Mouse (Mus musculus): ENCODE results near the gene Gpx3. TPM values are rescaled to one million over a fixed set of nuclear protein-coding genes. Genes with fewer than 3 reads are reported as not detected.

Gpx3 gene
- polyA plus RNA-seq, 1 experiment, result 70.0 TPM

DNA sequence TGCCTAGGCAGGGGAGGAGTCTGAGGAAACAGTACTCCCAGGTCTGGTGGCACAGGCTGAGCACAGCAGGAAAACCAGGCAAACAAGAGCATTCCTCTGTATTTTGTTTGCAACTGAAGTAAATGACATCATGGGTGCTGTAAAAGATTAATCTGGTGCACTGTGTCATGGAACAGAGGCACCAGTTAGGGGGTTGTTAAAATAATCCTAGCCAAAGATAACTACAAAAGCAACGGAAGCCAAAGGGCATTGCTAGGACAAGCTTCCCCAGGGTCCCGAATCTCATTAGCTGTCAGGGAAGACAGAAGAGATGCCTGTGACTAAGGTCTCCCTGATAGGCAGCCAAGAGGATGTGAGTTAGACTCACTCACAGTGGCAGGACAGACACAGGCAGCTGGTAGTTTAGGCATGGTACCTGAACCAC is 21.2 kb upstream of the Gpx3 start:
- Histone ChIP-seq H3K36me3 (ENCODE audit: control insufficient read depth, insufficient read depth, low read length) (no peaks in the 10 kb centered on the region), H3K27ac (ENCODE audit: insufficient read depth, low read length) (no peak overlapping the region), H3K27me3 (ENCODE audit: control insufficient read depth, insufficient read depth, low read length) (no peaks in the 10 kb centered on the region), H3K4me3 (ENCODE audit: extremely low read depth, insufficient read depth, insufficient read length) (no peak overlapping the region), H3K4me1 (ENCODE audit: control insufficient read depth, insufficient read depth, insufficient read length) (peaks cover 6% of the 10 kb centered on the region; the same call in 1 of the 2 replicates)
- WGBS, result 84% methylated on average over 2 of the region's 2 CpGs
- no peak for TF ChIP-seq POLR2A (IDR thresholded peaks at IDR 0.05; ENCODE audit: low read depth, low read length)
- TF ChIP-seq CTCF (IDR thresholded peaks at IDR 0.05; ENCODE audit: extremely low read depth, insufficient read depth, insufficient read length, insufficient replicate concordance), result no peak
- no peak for DNase-seq (ENCODE audit: low read depth in 1 of 2, low spot score in 2 of 2)

DNA sequence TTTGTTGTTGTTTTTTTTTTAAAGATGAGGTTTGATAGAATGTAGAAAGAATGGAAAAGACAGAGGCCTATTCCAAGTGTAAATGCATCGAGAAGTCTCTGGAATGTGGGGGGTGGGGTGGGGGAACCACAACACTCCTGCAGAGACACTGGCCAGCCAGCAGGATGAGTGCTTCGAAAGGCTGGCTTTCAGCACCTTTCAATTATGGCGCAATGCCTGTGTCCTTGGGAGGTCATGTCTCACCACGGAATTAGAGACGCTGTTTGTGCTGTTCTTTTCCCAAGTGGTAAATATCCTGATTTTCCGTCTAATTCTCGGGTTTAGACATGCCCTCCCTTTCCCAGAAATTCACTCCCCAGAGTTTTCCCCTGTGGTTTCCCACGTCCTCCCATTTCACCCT is 19.6 kb upstream of the Gpx3 start:
- H3K36me3 ChIP-seq (ENCODE audit: control insufficient read depth, insufficient read depth, low read length), result no peaks in the 10 kb centered on the region
- no peak for DNase-seq (ENCODE audit: low read depth in 1 of 2, low spot score in 2 of 2)
- TF ChIP-seq POLR2A (IDR thresholded peaks at IDR 0.05; ENCODE audit: low read depth, low read length), result no peak
- TF ChIP-seq CTCF (IDR thresholded peaks at IDR 0.05; ENCODE audit: extremely low read depth, insufficient read depth, insufficient read length, insufficient replicate concordance), result no peak
- H3K4me1 ChIP-seq (ENCODE audit: control insufficient read depth, insufficient read depth, insufficient read length), result peaks cover 6% of the 10 kb centered on the region; the same call in 1 of the 2 replicates
- H3K4me3 ChIP-seq (ENCODE audit: extremely low read depth, insufficient read depth, insufficient read length), result no peak overlapping the region
- H3K27me3 ChIP-seq (ENCODE audit: control insufficient read depth, insufficient read depth, low read length), result no peaks in the 10 kb centered on the region
- no peak overlapping the region for H3K27ac ChIP-seq (ENCODE audit: insufficient read depth, low read length)
- WGBS, result 89% methylated on average over 8 of the region's 8 CpGs

GRCm38 (mm10) chr11:54884197-54884828 is 17.9 kb upstream of the Gpx3 start:
- 46% methylated on average over 5 of the region's 5 CpGs for WGBS
- Histone ChIP-seq H3K4me3 (ENCODE audit: extremely low read depth, insufficient read depth, insufficient read length) (no peak overlapping the region), H3K27ac (ENCODE audit: insufficient read depth, low read length) (peak overlapping the region; percentile 45), H3K4me1 (ENCODE audit: control insufficient read depth, insufficient read depth, insufficient read length) (peaks cover 6% of the 10 kb centered on the region; the same call in 1 of the 2 replicates), H3K27me3 (ENCODE audit: control insufficient read depth, insufficient read depth, low read length) (no peaks in the 10 kb centered on the region), H3K36me3 (ENCODE audit: control insufficient read depth, insufficient read depth, low read length) (no peaks in the 10 kb centered on the region)
- TF ChIP-seq CTCF (IDR thresholded peaks at IDR 0.05; ENCODE audit: extremely low read depth, insufficient read depth, insufficient read length, insufficient replicate concordance) (no peak), POLR2A (IDR thresholded peaks at IDR 0.05; ENCODE audit: low read depth, low read length) (no peak)
- DNase-seq (ENCODE audit: low read depth in 1 of 2, low spot score in 2 of 2), result no peak

DNA sequence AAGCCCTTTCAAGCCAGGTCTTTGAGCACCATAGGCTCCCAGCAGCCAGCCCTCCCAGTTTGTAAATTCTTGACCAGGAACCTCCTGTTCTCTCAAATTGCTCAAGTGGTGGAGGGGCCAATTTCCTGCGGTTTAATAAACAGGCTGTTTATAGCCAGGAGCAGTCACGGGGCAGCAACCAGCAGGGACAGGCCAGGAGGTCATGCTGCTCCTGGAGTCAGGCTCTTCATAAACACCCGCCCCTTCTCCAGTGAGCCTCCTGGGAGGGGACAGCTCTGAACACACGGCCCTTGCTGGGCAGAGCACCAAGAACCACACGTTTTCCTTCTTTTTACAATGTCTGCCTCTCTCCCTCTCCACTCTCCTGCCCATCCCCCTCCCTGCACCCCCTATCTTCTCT is 17.3 kb upstream of the Gpx3 start:
- 54% methylated on average over 5 of the region's 5 CpGs for WGBS

DNA sequence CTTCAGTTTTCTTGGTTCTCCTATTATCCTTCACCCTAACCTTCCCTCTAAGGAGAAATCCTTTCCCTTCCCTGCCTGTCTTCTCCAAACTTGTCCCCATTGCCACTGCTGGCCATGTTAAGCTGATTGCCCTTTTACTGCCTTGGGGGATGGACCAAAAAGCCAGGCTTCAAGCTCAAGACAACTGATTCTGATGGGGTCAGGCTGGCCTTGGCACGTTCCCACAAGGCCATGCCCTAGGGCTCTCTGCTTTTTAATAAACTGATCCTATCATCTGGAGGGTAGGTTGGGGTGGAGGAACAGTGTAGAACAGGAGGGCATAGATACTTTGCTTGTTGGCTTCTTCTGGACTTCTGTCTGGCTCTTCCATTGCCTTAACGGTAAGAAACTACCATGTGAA is 16.8 kb upstream of the Gpx3 start:
- Histone ChIP-seq H3K36me3 (ENCODE audit: control insufficient read depth, insufficient read depth, low read length) (no peaks in the 10 kb centered on the region), H3K27me3 (ENCODE audit: control insufficient read depth, insufficient read depth, low read length) (no peaks in the 10 kb centered on the region), H3K27ac (ENCODE audit: insufficient read depth, low read length) (peak overlapping the region; percentile 46; the same call in 1 of the 2 replicates), H3K4me3 (ENCODE audit: extremely low read depth, insufficient read depth, insufficient read length) (no peak overlapping the region), H3K4me1 (ENCODE audit: control insufficient read depth, insufficient read depth, insufficient read length) (peaks cover 6% of the 10 kb centered on the region; the same call in 1 of the 2 replicates)
- DNase-seq (ENCODE audit: low read depth in 1 of 2, low spot score in 2 of 2), result no peak
- WGBS, result 85% methylated on average over 2 of the region's 2 CpGs
- TF ChIP-seq CTCF (IDR thresholded peaks at IDR 0.05; ENCODE audit: extremely low read depth, insufficient read depth, insufficient read length, insufficient replicate concordance) (no peak), POLR2A (IDR thresholded peaks at IDR 0.05; ENCODE audit: low read depth, low read length) (no peak)

More for the DNA sequence above, 17.3 kb upstream of the Gpx3 start:
- no peak for DNase-seq (ENCODE audit: low read depth in 1 of 2, low spot score in 2 of 2)
- no peaks in the 10 kb centered on the region for H3K36me3 ChIP-seq (ENCODE audit: control insufficient read depth, insufficient read depth, low read length)
- H3K27ac ChIP-seq (ENCODE audit: insufficient read depth, low read length), result peak overlapping the region; percentile 46
- peaks cover 6% of the 10 kb centered on the region; the same call in 1 of the 2 replicates for H3K4me1 ChIP-seq (ENCODE audit: control insufficient read depth, insufficient read depth, insufficient read length)
- H3K4me3 ChIP-seq (ENCODE audit: extremely low read depth, insufficient read depth, insufficient read length), result no peak overlapping the region
- no peaks in the 10 kb centered on the region for H3K27me3 ChIP-seq (ENCODE audit: control insufficient read depth, insufficient read depth, low read length)
- TF ChIP-seq POLR2A (IDR thresholded peaks at IDR 0.05; ENCODE audit: low read depth, low read length), result no peak
- no peak for TF ChIP-seq CTCF (IDR thresholded peaks at IDR 0.05; ENCODE audit: extremely low read depth, insufficient read depth, insufficient read length, insufficient replicate concordance)

DNA sequence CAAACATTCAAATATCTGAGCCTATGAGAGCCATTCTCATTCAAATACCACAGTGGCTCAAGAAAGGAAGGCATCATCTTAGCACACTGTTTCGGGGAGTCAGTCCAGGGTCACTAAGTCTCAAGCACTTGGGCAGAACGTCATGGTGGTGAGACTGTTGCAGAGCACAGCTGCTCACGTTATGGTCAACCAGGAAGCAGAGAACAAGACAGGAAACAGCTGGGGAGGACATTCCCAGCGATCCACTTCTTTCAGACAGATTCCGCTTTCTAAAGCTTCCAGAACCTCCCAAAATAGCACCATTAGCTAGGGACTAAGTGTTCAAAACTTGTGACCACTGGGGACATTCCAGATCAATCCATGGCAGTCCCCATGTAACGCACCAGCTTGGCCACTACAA is 14.3 kb upstream of the Gpx3 start:
- Histone ChIP-seq H3K27me3 (ENCODE audit: control insufficient read depth, insufficient read depth, low read length) (no peaks in the 10 kb centered on the region), H3K4me3 (ENCODE audit: extremely low read depth, insufficient read depth, insufficient read length) (no peak overlapping the region), H3K36me3 (ENCODE audit: control insufficient read depth, insufficient read depth, low read length) (no peaks in the 10 kb centered on the region), H3K27ac (ENCODE audit: insufficient read depth, low read length) (no peak overlapping the region), H3K4me1 (ENCODE audit: control insufficient read depth, insufficient read depth, insufficient read length) (peaks cover 6% of the 10 kb centered on the region; the same call in 1 of the 2 replicates)
- no peak for DNase-seq (ENCODE audit: low read depth in 1 of 2, low spot score in 2 of 2)
- WGBS, result 79% methylated on average over 6 of the region's 6 CpGs
- TF ChIP-seq CTCF (IDR thresholded peaks at IDR 0.05; ENCODE audit: extremely low read depth, insufficient read depth, insufficient read length, insufficient replicate concordance), result no peak
- no peak for TF ChIP-seq POLR2A (IDR thresholded peaks at IDR 0.05; ENCODE audit: low read depth, low read length)

DNA sequence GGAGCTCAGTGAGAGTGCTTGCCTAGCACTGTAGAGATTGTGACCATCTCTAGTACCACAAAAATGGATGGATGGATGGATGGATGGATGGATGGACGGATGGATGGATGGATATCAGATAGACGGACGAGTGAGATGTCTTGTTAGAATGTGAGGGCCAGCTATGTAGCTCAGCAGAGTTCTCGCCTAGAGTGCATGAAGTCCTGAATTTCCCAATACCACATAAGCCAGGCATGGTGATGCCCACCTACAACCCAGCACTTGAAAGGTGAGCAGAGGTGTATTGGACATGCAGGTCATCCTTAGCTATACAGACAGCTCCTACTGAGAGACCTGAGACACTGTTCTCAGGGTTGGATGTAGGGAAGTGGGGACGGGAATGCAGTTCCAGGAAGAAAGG is 10.9 kb upstream of the Gpx3 start:
- 80% methylated on average over 5 of the region's 5 CpGs for WGBS
- H3K27ac ChIP-seq (ENCODE audit: insufficient read depth, low read length), result no peak overlapping the region
- no peaks in the 10 kb centered on the region for H3K36me3 ChIP-seq (ENCODE audit: control insufficient read depth, insufficient read depth, low read length)
- H3K4me1 ChIP-seq (ENCODE audit: control insufficient read depth, insufficient read depth, insufficient read length), result no peaks in the 10 kb centered on the region
- no peak for DNase-seq (ENCODE audit: low read depth in 1 of 2, low spot score in 2 of 2)
- H3K27me3 ChIP-seq (ENCODE audit: control insufficient read depth, insufficient read depth, low read length), result no peaks in the 10 kb centered on the region
- TF ChIP-seq CTCF (IDR thresholded peaks at IDR 0.05; ENCODE audit: extremely low read depth, insufficient read depth, insufficient read length, insufficient replicate concordance) (no peak), POLR2A (IDR thresholded peaks at IDR 0.05; ENCODE audit: low read depth, low read length) (no peak)
- no peak overlapping the region for H3K4me3 ChIP-seq (ENCODE audit: extremely low read depth, insufficient read depth, insufficient read length)
